Mouse (Mus musculus): ENCODE measurements at regions not wholly inside any gene's neighbourhood (a gene's known extent, or its start where the extent isn't known, plus 50 kb on each side); places are given as distances from the start of the nearest gene placed in this dataset.
A peak's percentile ranks its signal among the peaks of the same experiment; 100 is the strongest.

DNA sequence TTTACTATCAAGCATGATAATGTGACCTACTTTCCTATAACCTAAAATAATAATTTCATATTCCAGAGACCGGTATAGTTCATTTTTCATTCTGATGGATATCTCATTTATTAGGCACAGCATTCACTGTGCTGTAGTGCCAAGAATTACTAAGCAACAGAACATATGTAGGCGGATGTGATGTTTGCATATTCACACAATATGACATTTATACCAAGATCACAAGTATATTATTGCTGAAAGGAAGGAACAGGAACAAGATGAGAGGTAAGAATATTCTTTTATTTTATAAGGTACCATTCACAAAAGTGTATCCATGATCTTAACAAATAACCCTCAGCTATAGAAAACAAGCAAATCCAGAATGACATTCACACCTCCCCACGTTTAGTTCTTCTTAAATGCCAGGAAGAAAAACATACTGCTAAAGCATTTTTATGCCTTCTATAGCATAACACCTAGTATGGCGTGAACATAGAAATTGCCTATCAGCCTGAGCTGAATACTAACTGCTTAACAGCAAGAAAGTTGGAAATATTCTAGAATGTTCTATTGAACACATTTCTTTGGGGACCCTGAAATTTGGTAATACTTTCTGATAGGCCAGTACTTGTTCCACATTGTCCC, 1062.8 kb upstream of the Acvr2a start:
- no peak for DNase-seq (ENCODE audit: low read depth, low spot score)

DNA sequence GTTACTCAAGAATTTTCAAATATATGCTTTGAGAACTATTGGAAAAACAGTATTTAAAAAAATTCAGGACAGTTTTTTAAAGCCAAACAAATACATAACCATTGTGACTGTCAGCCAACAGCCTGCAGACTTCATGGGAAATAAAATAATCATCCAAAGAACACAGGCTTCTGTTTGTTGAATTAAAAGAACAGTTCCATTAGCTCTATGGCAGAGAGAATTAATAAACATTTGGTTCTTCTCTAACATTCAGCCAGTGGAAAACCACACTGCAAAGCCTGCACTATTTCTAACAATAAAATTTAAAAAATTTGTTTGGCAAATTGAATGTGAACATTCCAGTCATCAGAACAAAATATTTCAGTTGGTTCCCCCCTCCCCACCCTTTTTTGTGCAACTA, 1058.2 kb upstream of the Acvr2a start:
- DNase-seq (ENCODE audit: low read depth, low spot score), result no peak

DNA sequence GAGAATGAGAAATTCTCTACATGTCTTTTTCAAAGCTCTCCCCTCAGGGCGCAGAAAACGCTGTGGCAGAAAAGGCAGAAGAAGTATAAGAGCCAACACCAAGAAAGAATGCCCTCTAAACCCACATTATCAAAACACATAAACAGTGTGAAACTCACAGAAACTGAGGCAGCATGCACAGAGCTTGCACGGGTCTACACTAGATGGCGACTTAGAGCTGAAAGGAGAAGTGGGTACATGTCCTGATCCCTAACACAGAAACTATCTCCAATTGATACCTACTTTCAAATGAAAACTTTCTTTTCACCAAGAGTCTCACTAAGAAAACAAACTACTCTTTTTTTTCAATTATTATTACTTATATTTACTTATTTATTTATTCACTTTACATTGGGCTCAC, 1057.7 kb upstream of the Acvr2a start:
- DNase-seq (ENCODE audit: low read depth, low spot score), result no peak

DNA sequence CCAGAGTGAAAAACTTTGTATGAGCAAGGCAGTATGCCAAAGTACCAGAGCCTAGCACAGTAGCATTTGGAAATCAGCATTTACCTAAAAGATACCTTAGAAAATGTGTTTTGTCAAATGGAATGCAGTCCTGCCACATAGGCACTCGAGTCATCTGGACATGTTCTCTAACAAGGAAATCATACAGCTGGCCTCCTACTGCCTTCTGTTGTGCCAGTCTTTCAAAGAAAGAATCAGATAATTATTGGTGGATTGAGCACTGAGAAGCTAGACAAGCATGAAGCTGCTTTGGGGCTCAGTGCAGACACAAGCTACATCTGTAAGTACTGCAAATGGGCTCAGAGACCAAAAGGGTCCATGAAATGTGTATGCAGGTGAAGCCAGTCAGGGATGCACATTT, 1038.1 kb upstream of the Acvr2a start:
- no peak for DNase-seq (ENCODE audit: low read depth, low spot score)

DNA sequence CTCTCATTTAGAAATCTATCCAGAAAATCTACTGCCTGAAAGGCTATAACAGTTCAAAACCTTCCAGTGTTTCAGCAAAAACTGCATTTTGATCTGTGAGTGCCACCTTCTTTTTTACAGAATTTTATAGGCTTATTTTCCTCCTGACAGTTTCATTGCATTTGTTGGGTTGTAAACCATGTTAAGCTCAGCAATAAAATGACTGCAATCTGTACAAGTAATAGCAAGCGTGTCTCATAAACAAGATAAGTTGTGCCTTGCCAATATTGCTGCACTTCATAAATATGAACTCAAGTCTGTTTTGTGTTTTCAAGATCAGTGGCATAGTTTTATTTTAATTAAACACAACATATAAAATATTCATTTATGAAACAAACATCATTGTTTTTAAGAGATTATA, 1036.9 kb upstream of the Acvr2a start:
- DNase-seq (ENCODE audit: low read depth, low spot score), result no peak

DNA sequence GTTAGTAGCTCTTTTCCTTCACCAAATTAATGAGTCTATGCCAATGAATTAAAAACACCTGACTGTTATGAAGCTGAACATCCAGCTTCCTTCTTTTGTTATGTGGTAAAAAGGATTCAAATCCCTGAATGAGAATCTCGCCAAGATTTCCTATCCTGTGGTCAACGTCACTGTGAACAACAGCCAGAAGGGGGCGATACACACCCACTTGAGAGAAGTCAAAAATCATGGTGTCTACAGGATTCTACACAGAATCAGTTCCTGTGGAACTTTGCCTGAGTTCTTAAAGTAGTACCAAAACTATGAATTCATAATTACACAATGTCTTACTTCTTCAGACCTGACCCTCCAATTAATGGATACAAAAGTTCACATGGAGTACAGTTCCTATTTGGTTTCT, 1028.1 kb upstream of the Acvr2a start:
- peak; percentile 63 for DNase-seq (ENCODE audit: low read depth, low spot score)

DNA sequence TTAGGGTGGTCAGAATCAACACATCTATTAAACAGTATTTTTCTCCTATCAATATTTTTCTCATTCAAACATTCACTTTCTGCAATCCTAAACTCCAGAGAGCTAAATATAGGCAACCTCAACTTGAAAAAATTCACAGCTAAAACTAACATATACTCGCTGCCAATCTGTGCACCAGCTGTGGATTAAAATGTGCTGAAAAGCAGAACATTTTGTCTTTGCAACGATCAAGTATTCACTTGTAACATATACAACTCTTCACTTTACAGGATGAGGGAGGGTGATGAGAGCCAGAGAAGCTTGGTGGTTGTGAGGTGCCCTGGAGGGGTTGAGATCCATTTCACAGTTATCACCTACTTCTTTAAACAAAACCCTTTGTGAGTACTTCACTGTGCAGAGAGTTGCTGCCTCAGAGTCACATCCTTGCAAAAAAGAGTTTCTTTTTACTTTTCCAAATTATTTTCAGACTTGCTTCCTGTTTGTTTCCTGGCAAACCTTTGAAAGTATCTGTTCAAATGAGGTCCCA, 991.1 kb upstream of the Acvr2a start:
- no peak for DNase-seq (ENCODE audit: low read depth, low spot score)

DNA sequence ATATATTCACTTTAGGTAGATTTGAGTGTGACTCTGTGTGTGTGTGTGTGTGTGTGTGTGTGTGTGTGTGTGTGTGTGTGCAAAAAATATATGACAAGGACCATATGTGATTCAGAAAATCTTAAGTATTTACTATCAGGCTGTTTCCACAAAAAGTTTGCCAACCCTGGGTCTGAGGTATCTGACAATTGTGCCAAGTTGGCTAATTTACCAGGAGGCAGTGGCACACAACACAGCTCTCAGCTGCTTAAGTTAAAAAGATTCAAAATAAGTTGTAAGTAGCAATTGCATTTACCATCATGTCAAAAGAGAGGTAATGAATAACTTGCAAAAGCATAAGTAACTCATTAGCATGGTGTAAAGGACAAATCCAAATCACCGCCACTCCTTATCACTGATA, 981.4 kb upstream of the Acvr2a start:
- DNase-seq (ENCODE audit: low read depth, low spot score), result no peak

DNA sequence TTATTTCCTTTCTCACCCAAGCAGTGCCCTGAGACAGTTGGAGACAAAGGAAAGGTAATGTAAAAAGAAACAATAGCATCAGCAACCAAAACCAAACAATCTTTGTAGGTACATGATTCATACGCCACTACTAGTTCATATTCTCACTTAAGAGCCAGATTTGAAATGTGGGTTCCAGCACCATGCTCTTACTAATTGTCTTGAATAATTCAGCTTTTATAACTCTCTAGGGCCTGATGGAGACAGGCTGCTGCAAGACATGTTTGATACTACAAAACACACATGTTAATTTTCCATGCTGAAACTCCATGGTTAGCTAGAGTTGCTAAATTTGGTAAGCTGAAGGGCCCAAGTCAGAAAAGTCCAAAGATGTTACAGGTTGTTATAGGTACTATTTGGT, 980.4 kb upstream of the Acvr2a start:
- no peak for DNase-seq (ENCODE audit: low read depth, low spot score)

DNA sequence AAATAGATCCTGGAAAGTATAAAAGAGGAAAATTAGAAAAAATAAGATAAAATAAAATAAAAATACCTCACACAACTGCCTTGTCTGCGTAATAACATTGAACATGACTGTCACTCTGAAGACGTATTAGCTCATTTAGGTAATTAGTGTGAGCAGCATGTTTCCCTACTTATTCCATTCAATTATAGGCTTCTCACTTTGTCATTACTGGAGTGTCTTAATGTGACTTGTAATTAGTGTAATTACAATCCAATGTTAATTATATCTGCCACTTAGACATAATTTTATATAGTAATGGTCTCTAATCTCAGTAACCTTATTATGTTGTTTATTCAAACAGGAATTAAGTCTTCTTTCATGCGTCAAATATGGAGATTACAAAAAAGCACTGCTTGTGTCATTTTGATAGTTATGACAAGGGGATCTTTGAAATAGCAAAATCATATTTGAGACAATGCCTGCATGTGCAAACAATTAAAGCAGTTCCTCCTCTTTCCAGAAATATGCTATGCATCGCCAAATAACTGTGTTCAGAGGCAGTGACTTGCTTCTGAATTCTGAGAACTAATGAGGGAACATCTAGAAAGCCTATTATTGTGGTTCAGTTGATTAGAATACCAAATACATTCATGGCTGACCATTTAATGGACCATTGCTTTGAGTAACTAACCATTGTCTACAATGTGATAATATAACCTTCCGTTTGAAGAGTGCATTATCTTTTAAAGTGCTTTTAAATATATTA, 979.7 kb upstream of the Acvr2a start:
- DNase-seq (ENCODE audit: low read depth, low spot score), result no peak

DNA sequence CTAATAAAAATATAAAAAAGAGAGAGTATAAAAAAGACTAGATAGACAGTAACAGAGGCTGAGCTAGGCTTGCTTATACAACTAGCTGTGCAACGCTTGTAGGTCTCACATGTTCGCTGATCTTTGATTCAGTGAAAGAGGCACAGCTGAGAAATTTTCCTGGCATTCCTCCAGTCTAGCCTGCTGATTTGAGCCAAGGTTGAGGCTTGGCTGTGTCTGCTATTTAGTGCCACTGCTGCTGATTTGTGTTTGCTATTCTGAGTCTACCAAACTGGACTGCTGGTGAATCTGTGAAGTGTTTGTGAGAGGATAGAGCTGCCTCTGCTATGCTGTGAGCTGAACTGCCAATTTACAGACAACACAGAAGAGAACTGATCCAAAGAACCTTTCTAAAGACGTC, 956.7 kb upstream of the Acvr2a start:
- DNase-seq (ENCODE audit: low read depth, low spot score), result no peak

DNA sequence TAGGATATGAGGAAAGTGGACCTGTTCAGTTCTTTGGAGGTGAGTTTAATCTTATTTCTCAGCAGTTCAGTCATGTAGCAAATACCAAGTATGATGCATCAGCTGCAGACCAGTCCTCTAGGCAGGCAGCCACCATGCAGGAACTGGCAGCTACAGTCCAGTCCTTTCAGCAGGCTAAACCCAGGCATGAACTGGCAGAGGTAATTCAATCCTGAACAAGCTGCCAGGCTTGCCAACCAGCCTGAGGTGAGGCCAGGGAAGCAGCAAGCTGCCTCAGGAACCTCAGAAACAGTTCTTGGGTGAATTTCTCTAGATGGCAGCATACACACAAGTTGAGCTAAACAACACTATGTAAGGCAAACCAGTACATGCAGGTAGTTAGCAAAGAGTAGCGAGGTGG, 951.5 kb upstream of the Acvr2a start:
- DNase-seq (ENCODE audit: low read depth, low spot score), result no peak

DNA sequence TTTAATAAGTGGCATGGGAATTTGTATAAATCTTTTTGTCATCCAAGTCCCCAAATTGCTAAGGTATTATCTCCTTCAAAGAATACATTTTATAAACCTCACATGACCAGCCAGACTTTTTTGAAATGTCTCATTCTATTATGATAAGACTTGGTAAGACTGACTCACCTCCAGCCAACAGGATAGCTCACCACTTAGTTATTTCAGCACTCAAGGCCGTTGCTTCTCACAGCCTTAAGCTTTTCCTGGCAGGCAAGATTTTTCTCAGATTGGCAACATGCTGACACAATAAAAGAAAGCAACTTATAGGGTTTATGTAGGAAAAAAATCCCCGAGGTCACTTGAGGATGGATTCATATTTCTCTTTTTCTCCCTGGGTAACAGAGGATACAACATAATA, 935.9 kb upstream of the Acvr2a start:
- DNase-seq (ENCODE audit: low read depth, low spot score), result no peak

DNA sequence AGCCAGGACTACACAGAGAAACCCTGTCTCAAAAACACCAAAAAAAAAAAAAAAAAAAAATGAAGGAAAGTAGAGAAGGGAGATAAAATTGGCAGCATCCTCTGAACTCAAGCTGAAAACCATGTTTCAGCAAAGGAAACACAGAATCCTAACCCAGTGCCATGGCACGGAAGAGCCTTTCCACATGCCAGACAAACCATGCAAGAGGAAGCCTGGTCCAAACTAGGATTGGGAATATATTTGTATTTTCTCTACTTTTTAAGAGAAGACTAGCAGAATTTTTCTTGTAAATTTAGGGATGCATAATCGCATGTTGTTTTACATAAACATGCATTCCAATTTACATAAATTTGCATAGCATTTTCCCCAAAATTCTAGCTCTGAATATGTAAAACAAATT, 934.8 kb upstream of the Acvr2a start:
- DNase-seq (ENCODE audit: low read depth, low spot score), result no peak

DNA sequence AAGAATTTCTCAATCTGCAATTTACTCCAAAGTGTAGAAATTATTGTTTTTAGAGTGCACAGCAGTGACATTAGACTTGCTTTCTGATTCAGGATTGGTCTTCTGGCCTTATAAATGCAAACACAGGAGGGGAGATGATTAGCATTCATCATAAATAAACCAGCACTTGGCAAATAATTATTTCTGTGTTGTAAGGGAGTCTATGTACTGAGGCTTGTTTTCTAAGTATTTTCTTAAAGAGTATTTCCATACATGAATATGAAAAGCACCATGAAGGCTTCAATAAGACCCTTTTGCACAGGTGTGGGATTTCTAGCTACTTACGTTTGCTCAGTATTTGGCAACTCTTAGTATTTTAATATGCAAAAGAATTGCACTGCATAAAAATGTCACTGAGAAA, 934.1 kb upstream of the Acvr2a start:
- no peak for DNase-seq (ENCODE audit: low read depth, low spot score)

DNA sequence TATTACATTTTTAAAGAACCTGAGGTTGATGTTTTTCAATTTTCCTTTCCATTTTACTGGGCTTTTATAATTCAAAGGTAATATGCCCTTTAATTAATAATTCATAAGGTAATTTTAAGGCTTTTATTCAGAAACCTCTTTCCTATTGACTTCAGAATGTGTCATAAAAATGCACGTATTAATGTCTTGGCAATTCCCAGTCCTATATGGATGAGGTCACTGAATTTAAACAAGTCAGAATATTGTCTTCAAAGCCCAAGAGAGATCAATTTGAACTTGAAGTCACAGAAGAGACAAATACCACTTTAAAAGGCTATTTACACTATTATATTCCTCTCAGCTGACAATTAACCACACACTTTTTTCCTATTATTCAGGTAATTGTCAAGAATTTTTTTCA, 925.7 kb upstream of the Acvr2a start:
- DNase-seq (ENCODE audit: low read depth, low spot score), result no peak

DNA sequence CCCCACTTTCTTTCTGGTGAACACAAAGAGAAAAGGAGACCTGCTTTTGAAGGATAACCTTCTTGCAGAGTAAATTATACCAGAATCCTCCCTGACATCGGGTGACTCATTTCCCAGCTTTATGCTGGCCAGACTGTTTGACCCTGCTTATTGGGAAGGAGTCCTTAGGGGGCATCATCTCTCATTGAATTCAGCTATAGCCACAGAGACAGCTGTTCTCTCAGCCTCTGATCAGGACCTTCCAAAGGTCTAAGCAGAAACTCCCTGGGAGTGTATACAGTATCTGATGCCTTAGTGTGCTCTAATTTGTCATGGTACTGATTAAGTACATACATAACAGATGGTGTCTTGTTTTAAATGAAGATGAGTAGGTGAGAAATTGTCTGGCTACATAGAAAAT, 922.5 kb upstream of the Acvr2a start:
- DNase-seq (ENCODE audit: low read depth, low spot score), result no peak

DNA sequence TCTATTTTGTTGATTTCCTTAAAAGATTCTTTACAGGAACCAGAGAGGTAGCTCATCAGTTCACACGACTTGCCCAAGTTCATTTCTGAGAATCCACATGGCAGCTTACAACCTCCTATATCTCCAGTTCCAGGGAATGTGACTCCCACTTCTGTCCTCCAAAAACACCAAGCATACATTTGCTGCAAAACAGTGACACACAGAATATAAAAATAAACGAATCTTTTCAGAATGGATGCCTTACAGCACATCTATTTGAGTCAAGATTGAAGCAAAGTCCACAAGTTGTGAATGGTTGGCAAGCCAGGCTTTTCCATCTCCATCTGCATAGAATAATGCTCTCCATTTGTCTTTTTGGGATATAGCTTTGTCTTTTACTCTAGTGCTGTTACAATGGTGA, 921.0 kb upstream of the Acvr2a start:
- no peak for DNase-seq (ENCODE audit: low read depth, low spot score)

DNA sequence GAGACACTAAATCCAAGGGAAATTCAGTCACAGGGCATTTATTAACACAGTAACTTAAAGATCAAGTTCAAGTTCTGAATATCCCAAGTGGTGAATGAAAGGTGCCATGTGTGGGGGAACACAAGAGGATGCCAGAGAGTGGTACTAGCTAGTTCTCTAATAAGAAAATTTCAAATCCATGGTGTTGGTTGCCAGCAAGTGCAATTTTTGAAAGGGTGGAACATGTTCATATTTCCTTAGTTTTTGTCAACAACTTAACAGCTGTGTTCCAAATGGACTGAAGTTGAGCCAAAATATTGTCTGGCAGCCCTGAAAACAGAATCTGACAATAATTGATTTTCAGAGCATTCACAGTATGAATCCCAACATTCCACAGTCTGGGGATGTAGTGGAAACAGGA, 919.1 kb upstream of the Acvr2a start:
- no peak for DNase-seq (ENCODE audit: low read depth, low spot score)

DNA sequence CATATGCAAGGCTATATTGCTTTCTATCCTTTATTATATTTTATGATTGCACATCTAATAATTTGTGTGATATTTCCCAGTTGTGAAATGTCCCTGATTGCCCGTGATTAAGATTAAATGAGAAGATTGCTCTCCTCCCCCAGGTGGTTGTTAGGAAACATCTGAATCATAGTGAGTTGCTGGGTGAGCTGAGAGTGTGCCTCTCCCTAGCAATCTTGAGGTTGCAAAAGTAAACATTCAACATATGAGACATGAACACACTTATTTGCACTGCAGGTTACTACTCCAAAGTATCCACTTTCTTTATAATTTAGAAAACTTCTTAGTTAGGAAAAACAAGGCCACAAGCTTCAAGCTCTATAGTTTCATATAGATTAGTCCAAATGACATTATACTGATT, 899.6 kb upstream of the Acvr2a start:
- DNase-seq (ENCODE audit: low read depth, low spot score), result no peak

DNA sequence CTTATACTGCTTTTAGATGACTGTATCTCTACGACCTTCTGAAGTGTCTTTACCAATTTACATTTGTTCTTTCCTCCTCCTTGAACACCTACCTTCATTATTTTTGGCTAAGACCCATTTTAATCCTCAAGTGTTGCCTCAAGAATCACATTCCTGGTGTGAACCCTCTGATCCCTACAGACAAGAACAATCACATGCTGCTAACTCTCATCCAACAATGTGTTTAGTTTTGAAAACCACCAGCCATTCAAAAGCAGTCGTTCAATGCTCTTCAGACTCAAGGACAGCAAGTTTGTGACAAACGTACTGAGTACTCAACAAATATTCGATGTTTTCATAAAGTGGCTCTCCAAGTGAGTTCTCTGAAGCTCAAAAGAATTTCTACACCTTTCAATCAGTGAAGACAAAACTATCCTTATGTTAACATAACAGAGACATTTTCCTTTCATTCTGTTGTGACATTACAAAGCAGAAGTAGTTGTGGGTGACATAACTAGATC, 898.9 kb upstream of the Acvr2a start:
- no peak for DNase-seq (ENCODE audit: low read depth, low spot score)

DNA sequence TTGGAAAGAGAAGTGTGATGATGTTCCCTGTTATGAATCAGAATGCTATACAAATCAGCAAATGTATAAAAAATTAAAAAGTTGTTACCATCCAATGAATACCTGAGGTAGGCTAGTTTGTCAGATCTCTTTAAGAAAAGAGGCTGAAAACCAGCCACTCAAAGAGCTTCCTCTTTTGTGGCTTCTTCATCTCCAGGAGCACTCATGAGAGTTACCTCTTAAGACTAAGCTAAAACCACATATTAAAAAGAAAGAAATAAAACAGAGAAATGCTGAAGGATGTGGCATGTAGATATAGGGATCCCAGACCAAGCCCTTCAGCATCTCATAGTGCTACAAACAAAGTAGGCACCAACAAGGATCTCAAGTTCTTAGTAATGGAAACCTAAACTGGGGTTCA, 890.9 kb upstream of the Acvr2a start:
- no peak for DNase-seq (ENCODE audit: low read depth, low spot score)

DNA sequence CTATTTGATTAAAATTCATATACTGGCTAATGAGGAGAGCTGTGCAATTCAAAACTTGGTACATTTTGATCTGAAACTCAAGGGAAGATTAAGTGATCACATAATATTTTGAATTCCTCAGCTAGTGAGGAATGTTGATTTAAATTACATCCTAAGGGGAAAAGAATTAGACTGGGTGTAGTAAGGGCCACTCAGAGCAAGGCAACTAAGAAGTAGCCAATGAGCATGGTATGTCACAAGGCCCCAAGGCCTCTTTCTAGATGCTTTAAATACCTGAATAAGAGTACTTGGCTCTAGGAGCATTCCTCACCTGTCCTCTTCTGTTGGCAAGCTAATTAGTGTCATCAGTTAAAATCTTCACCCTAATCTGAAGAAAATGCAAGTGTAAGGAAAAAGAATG, 887.3 kb upstream of the Acvr2a start:
- DNase-seq (ENCODE audit: low read depth, low spot score), result no peak
